15 mouse cellular contexts compared by ENCODE assay signal in genomic region chr16:12936571-12936970, GRCm38 (mm10).
DNase-seq lines count a peak whose midpoint lies in the region; ATAC-seq and TF ChIP-seq lines count a peak whose summit lies in the region.
"Had no signal": no experiment of that assay in that cellular context is flagged by ENCODE, and none has a peak within 500 bp of the region (broad histone marks: within the 10 kb centered on the region; RNA-seq: fewer than 3 reads in every experiment).

No protein-coding gene starts in this region.

- no peak for TF ChIP-seq POLR2A in CH12.LX (IDR thresholded peaks at IDR 0.05; ENCODE audit: low read depth, low read length)

- H3K36me3 ChIP-seq in CH12.LX (replicated peaks in 1 of 2; ENCODE audit: control insufficient read depth in 1 of 2, insufficient read depth in 1 of 2, low read length in 1 of 2), result no peaks in the 10 kb centered on the region
- H3K36me3 ChIP-seq: heart, embryonic 13.5 days; hindbrain, embryonic 12.5 days; midbrain, embryonic 13.5 days; neural tube, embryonic 12.5 days had no signal

- peak; percentile 13 for TF ChIP-seq CTCF in left cerebral cortex, adult 2 months (IDR thresholded peaks at IDR 0.05)
- peak in 1 of 2 experiments; percentile 57; a peak in 3 of 4 replicates for TF ChIP-seq CTCF in CH12.LX (conservative IDR thresholded peaks at IDR 0.05 in 1 of 2, IDR thresholded peaks at IDR 0.05 in 1 of 2; ENCODE audit: low read depth in 2 of 2, low read length in 2 of 2)

- H3K4me2 ChIP-seq in CH12.LX (ENCODE audit: insufficient read depth, low read depth, poor library complexity, severe bottlenecking), result no peak overlapping the region
- H3K4me2 ChIP-seq: heart, embryonic 13.5 days; hindbrain, embryonic 12.5 days; midbrain, embryonic 13.5 days; neural tube, embryonic 12.5 days had no signal

- peaks cover 48% of the 10 kb centered on the region for H3K27me3 ChIP-seq in CH12.LX (replicated peaks)
- H3K27me3 ChIP-seq: heart, embryonic 13.5 days; hindbrain, embryonic 12.5 days; midbrain, embryonic 13.5 days; neural tube, embryonic 12.5 days had no signal

- H3K9me3 ChIP-seq in CH12.LX (replicated peaks; ENCODE audit: low read length), result peaks cover 4% of the 10 kb centered on the region
- H3K9me3 ChIP-seq: heart, embryonic 13.5 days; midbrain, embryonic 13.5 days; neural tube, embryonic 12.5 days had no signal

- intact Hi-C loops in left cerebral cortex, adult 2 months (cut with DNase I), result no loop called here

- DNase-seq in left cerebral cortex, adult 2 months (ENCODE audit: extremely low spot score in 1 of 2, low spot score in 2 of 2), result no peak
- DNase-seq in left cerebral cortex, adult 8-10 months (ENCODE audit: low spot score in 2 of 2), result no peak
- DNase-seq in 416B (ENCODE audit: low read depth) (peak; percentile 31), CH12.LX (ENCODE audit: extremely low read depth) (peak; percentile 22)
- no peak for DNase-seq in embryo, embryonic 11 days
- DNase-seq in cerebellum, adult 18-20 months, result no peak
- DNase-seq: gastrocnemius, postnatal 10 days; right cerebral cortex, adult 18-20 months had no signal

- H3K27ac ChIP-seq in left cerebral cortex, adult 2 months, result no peak overlapping the region
- no peak overlapping the region for H3K27ac ChIP-seq in CH12.LX (ENCODE audit: insufficient read depth, low read depth)
- H3K27ac ChIP-seq: heart, embryonic 13.5 days; hindbrain, embryonic 12.5 days; midbrain, embryonic 13.5 days; neural tube, embryonic 12.5 days had no signal

- TF ChIP-seq RAD21 in CH12.LX (IDR thresholded peaks at IDR 0.05; ENCODE audit: low read depth, low read length), result peak; percentile 11

- ATAC-seq in granulocyte monocyte progenitor cell, adult 5-6 weeks (replicated peaks; ENCODE audit: poor library complexity, severe bottlenecking), result peak; percentile 82
- ATAC-seq: activated CD4-positive, CD25-positive, alpha-beta regulatory T cell, adult 4 months; forebrain, embryonic 16.5 days; midbrain, embryonic 13.5 days had no signal

- no peak overlapping the region for H3K4me3 ChIP-seq in left cerebral cortex, adult 2 months
- no peak overlapping the region for H3K4me3 ChIP-seq in CH12.LX (replicated peaks in 1 of 3; ENCODE audit: low read depth in 2 of 3, low read length in 2 of 3, poor library complexity in 1 of 3)
- H3K4me3 ChIP-seq: heart, embryonic 13.5 days; hindbrain, embryonic 12.5 days; midbrain, embryonic 13.5 days; neural tube, embryonic 12.5 days had no signal

- in situ Hi-C loops in CH12.LX (cut with MboI; ENCODE audit: low pct_ligation_motif_present, low pct_unique_long_range_greater_than_20kb, low sequenced_read_pairs), result no loop called here

- no peak overlapping the region for H3K9ac ChIP-seq in CH12.LX (ENCODE audit: insufficient read depth, low read depth)
- H3K9ac ChIP-seq: heart, embryonic 13.5 days; hindbrain, embryonic 12.5 days; midbrain, embryonic 13.5 days; neural tube, embryonic 12.5 days had no signal

- dilution Hi-C loops in CH12.LX (cut with MboI; ENCODE audit: extremely low pct_ligation_motif_present, extremely low pct_unique_long_range_greater_than_20kb, low sequenced_read_pairs), result no loop called here

- H3K4me1 ChIP-seq in CH12.LX (ENCODE audit: control insufficient read depth in 1 of 2, insufficient read depth in 2 of 2), result no peaks in the 10 kb centered on the region
- H3K4me1 ChIP-seq: heart, embryonic 13.5 days; hindbrain, embryonic 12.5 days; midbrain, embryonic 13.5 days; neural tube, embryonic 12.5 days had no signal

- TF ChIP-seq EP300 in CH12.LX (IDR thresholded peaks at IDR 0.05; ENCODE audit: low read length), result no peak

- H3K79me2 ChIP-seq in CH12.LX (replicated peaks; ENCODE audit: control insufficient read depth, extremely low read depth, insufficient read depth, poor library complexity, severe bottlenecking), result no peaks in the 10 kb centered on the region

TF ChIP-seq in CH12.LX, 34 proteins besides CTCF, POLR2A, EP300 and RAD21:
- 0 out of 2 replicates have a peak, but pooled peaks have one; percentile 6 for TF ChIP-seq SMC3 (IDR thresholded peaks at IDR 0.05; ENCODE audit: low read depth, low read length)
- TF ChIP-seq BHLHE40 (IDR thresholded peaks at IDR 0.05; ENCODE audit: low read depth, low read length), result no peak
- TF ChIP-seq MAZ (IDR thresholded peaks at IDR 0.05; ENCODE audit: low read depth, low read length), result no peak

Comparison
In these comparisons a context has a peak if more than half of its experiments do, and no peak if none do; other contexts are left out.
1. DNase-seq: peak in 416B (single experiment) and CH12.LX (single experiment); none in left cerebral cortex, adult 2 months (0 of 2), left cerebral cortex, adult 8-10 months (0 of 2), embryo, embryonic 11 days (single experiment) and cerebellum, adult 18-20 months (0 of 2).